Mouse (Mus musculus) myocyte (in vitro differentiated cells): ENCODE results near the gene Golga1. TPM values are rescaled to one million over a fixed set of nuclear protein-coding genes. Genes with fewer than 3 reads are reported as not detected.

Experiments
- H3K27me3 ChIP-seq: one replicate; pipeline ENCODE4 v1.6.1; 2011; ENCODE audit not compliant: control insufficient read depth, insufficient read depth, insufficient read length
- H3K36me3 ChIP-seq: one replicate; pipeline ENCODE4 v1.6.1; 2011; ENCODE audit not compliant: control insufficient read depth, insufficient read depth
- H3K4me2 ChIP-seq: one replicate; pipeline ENCODE4 v1.6.1; 2011; ENCODE audit warnings: low read depth, control low read depth
- H3K4me3 ChIP-seq: one replicate; pipeline ENCODE4 v1.5.1; 2011; ENCODE audit warnings: mild to moderate bottlenecking, control low read depth, moderate library complexity
- H3K79me2 ChIP-seq: one replicate; pipeline ENCODE4 v1.6.1; 2011; ENCODE audit not compliant: control insufficient read depth, insufficient read depth
- H3ac ChIP-seq: one replicate; pipeline ENCODE4 v1.6.1; 2011; ENCODE audit not compliant: control insufficient read depth, insufficient read length
- CEBPB ChIP-seq: IDR thresholded peaks from 2 replicates; pipeline ENCODE4 v1.6.1; 2011; ENCODE audit warnings: mild to moderate bottlenecking, moderate library complexity; ENCODE audit not compliant: poor library complexity, insufficient read depth, severe bottlenecking
- E2F4 ChIP-seq: IDR thresholded peaks from one replicate; pipeline ENCODE4 v1.6.1; 2011; ENCODE audit warnings: mild to moderate bottlenecking, control low read depth, moderate library complexity; ENCODE audit not compliant: insufficient read depth
- MAX ChIP-seq: IDR thresholded peaks from one replicate; pipeline ENCODE4 v1.6.1; 2011; ENCODE audit warnings: low read depth, mild to moderate bottlenecking, control low read depth
- MYOD1 ChIP-seq, 3 experiments: IDR thresholded peaks; one replicate each; pipeline ENCODE4 v1.6.1; 2011; ENCODE audit warnings: control low read depth in 2 of 3, low read depth in 2 of 3, mild to moderate bottlenecking in 2 of 3, moderate library complexity in 1 of 3; ENCODE audit not compliant: insufficient read length in 2 of 3, control insufficient read depth in 1 of 3
- MYOG ChIP-seq, 3 experiments: IDR thresholded peaks; one replicate each; pipeline ENCODE4 v1.6.1; 2011; ENCODE audit warnings: control low read depth in 2 of 3, low read depth in 2 of 3, mild to moderate bottlenecking in 2 of 3; ENCODE audit not compliant: insufficient read length in 2 of 3, control insufficient read depth in 1 of 3, insufficient read depth in 1 of 3
- POLR2A ChIP-seq: IDR thresholded peaks from one replicate; pipeline ENCODE4 v1.6.1; 2011; ENCODE audit warnings: low read depth, mild to moderate bottlenecking, control low read depth, moderate library complexity; ENCODE audit not compliant: insufficient read length
- POLR2AphosphoS2 ChIP-seq: IDR thresholded peaks from one replicate; pipeline ENCODE4 v1.6.1; 2011; ENCODE audit warnings: low read depth, control low read depth; ENCODE audit not compliant: insufficient read length
- REST ChIP-seq: IDR thresholded peaks from one replicate; pipeline ENCODE4 v1.6.1; 2011; ENCODE audit warnings: mild to moderate bottlenecking, control low read depth, moderate library complexity; ENCODE audit not compliant: insufficient read depth, insufficient read length
- SRF ChIP-seq: IDR thresholded peaks from one replicate; pipeline ENCODE4 v1.6.1; 2011; ENCODE audit warnings: low read depth; ENCODE audit not compliant: control insufficient read depth, insufficient read length
- TCF12 ChIP-seq: IDR thresholded peaks from one replicate; pipeline ENCODE4 v1.6.1; 2011; ENCODE audit warnings: mild to moderate bottlenecking, control low read depth; ENCODE audit not compliant: poor library complexity, insufficient read depth, severe bottlenecking
- TCF3 ChIP-seq: IDR thresholded peaks from one replicate; pipeline ENCODE4 v1.6.1; 2011; ENCODE audit warnings: low read depth, control low read depth; ENCODE audit not compliant: insufficient read length
- USF1 ChIP-seq: IDR thresholded peaks from one replicate; pipeline ENCODE4 v1.6.1; 2011; ENCODE audit warnings: low read depth, mild to moderate bottlenecking, control low read depth, moderate library complexity
- polyA plus RNA-seq: library from polyadenylated mRNA; unstranded; fragments of >200 nt; fragmentation: generic; extraction: Trizol; gene quantifications from one replicate; pipeline ENCODE4 v1.2.1, GENCODE M21; 2012; ENCODE audit warnings: missing spikeins

The Golga1 gene
- polyA plus RNA-seq, 1 experiment = 5.6 TPM

- H3K4me3 ChIP-seq = no peak overlapping the region
- H3K27me3 ChIP-seq = no peaks in the 10 kb centered on the region
- no peaks in the 10 kb centered on the region for H3K36me3 ChIP-seq
- no peaks in the 10 kb centered on the region for H3K79me2 ChIP-seq
- TF ChIP-seq MYOG (IDR thresholded peaks at IDR 0.05; ENCODE audit: control insufficient read depth in 1 of 3, insufficient read depth in 1 of 3, insufficient read length in 2 of 3, low read depth in 2 of 3) = no peak
- H3K4me2 ChIP-seq = peak overlapping the region; percentile 52
- H3ac ChIP-seq = no peak overlapping the region
Measured at GRCm38 (mm10) chr2:38973223-38973622, 92.1 kb downstream of the Golga1 start.

GRCm38 (mm10) chr2:38970057-38970456, 95.3 kb downstream of the Golga1 start:
- Histone ChIP-seq H3ac (no peak overlapping the region), H3K27me3 (no peaks in the 10 kb centered on the region), H3K4me3 (no peak overlapping the region), H3K79me2 (no peaks in the 10 kb centered on the region), H3K4me2 (no peak overlapping the region), H3K36me3 (no peaks in the 10 kb centered on the region)
- TF ChIP-seq MAX (no peak), TCF12 (no peak), POLR2A (no peak), SRF (no peak), POLR2AphosphoS2 (no peak), MYOG (IDR thresholded peaks at IDR 0.05; ENCODE audit: control insufficient read depth in 1 of 3, insufficient read depth in 1 of 3, insufficient read length in 2 of 3, low read depth in 2 of 3) (no peak), E2F4 (no peak), TCF3 (no peak), USF1 (no peak), CEBPB (no peak), MYOD1 (IDR thresholded peaks at IDR 0.05; ENCODE audit: control insufficient read depth in 1 of 3, insufficient read length in 2 of 3, low read depth in 2 of 3) (no peak), REST (no peak)

DNA sequence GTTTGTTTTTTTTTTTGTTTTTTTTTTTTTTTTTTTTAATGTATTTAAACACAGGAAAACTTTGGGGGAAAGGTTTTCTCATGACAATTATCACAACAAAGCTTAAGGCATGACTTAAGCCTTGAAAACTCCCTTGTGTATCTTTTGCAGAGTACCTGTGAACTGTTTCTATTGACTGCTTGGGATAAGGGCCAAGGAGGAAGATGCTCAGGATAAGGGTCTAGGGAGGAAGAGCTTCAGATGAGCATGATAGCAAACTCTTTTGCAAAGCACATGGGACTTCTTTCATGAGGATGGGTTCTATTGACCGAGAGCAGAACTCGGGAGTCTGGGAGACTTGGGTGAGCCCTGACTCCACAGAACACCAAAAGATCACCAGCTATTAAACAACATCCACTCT, 95.7 kb downstream of the Golga1 start:
- Histone ChIP-seq H3K4me3 (no peak overlapping the region), H3K4me2 (no peak overlapping the region), H3K27me3 (no peaks in the 10 kb centered on the region), H3ac (no peak overlapping the region), H3K79me2 (no peaks in the 10 kb centered on the region), H3K36me3 (no peaks in the 10 kb centered on the region)
- TF ChIP-seq CEBPB = no peak
- TF ChIP-seq POLR2AphosphoS2 = no peak
- no peak for TF ChIP-seq MYOG (IDR thresholded peaks at IDR 0.05; ENCODE audit: control insufficient read depth in 1 of 3, insufficient read depth in 1 of 3, insufficient read length in 2 of 3, low read depth in 2 of 3)
- no peak for TF ChIP-seq TCF3
- no peak for TF ChIP-seq MYOD1 (IDR thresholded peaks at IDR 0.05; ENCODE audit: control insufficient read depth in 1 of 3, insufficient read length in 2 of 3, low read depth in 2 of 3)
- no peak for TF ChIP-seq E2F4
- TF ChIP-seq MAX = no peak

Other genes starting within 250 kb of the Golga1 start
- gene Nr6a1, start 137.9 kb downstream of the Golga1 start, polyA plus RNA-seq = 1.8 TPM
- 0.11 TPM for gene Olfml2a, start 133.6 kb downstream of the Golga1 start, polyA plus RNA-seq
- gene Wdr38, start 68.1 kb downstream of the Golga1 start, polyA plus RNA-seq = 0.66 TPM
- 144 TPM for gene Arpc5l, start 60.2 kb downstream of the Golga1 start, polyA plus RNA-seq
- 1,480 TPM for gene Rpl35, start 59.9 kb downstream of the Golga1 start, polyA plus RNA-seq
- gene Scai, start 125.2 kb upstream of the Golga1 start, polyA plus RNA-seq = 0.78 TPM
- 30.6 TPM for gene Ppp6c, start 160.9 kb upstream of the Golga1 start, polyA plus RNA-seq